Comparison of ENCODE assay signal across 8 mouse cellular contexts in genomic region chr3:157358905-157359304, GRCm38 (mm10).
DNase-seq lines count a peak whose midpoint lies in the region; ATAC-seq and TF ChIP-seq lines count a peak whose summit lies in the region.

No protein-coding gene starts in this region.

- no peaks in the 10 kb centered on the region for H3K36me3 ChIP-seq in lung, embryonic 14.5 days (ENCODE audit: insufficient read depth)
- H3K36me3 ChIP-seq in forebrain, embryonic 13.5 days (ENCODE audit: poor library complexity, severe bottlenecking) = no peaks in the 10 kb centered on the region
- H3K36me3 ChIP-seq in neural tube, embryonic 15.5 days = no peaks in the 10 kb centered on the region

- peak; percentile 69 for TF ChIP-seq CTCF in lung, embryonic 14.5 days (IDR thresholded peaks at IDR 0.05; ENCODE audit: low read depth)

- peak; percentile 5 to 21 for DNase-seq in cerebellum, postnatal 14 days
- DNase-seq in cerebellum, adult 9-10 months = no peak
- peak; percentile 95 for DNase-seq in lung, embryonic 14.5 days
- no peak for DNase-seq in lung, postnatal 25 days (ENCODE audit: low spot score)
- DNase-seq in adrenal gland, postnatal 25 days = no peak
- DNase-seq in cerebellum, adult 11-12 months = no peak

- WGBS in lung, embryonic 14.5 days = 32% methylated on average over 3 of the region's 3 CpGs
- WGBS in forebrain, embryonic 13.5 days = 66% methylated on average over 3 of the region's 3 CpGs
- 62% methylated on average over 3 of the region's 3 CpGs for WGBS in neural tube, embryonic 15.5 days

- H3K27ac ChIP-seq in lung, embryonic 14.5 days (ENCODE audit: low read depth) = peak overlapping the region; percentile 32; the same call in 1 of the 2 replicates
- no peak overlapping the region for H3K27ac ChIP-seq in forebrain, embryonic 13.5 days
- 0 out of 2 replicates have a peak overlapping the region, but pooled peaks have one; percentile 33 for H3K27ac ChIP-seq in neural tube, embryonic 15.5 days (replicated peaks)

- H3K9ac ChIP-seq in lung, embryonic 14.5 days = no peak overlapping the region
- H3K9ac ChIP-seq in forebrain, embryonic 13.5 days = no peak overlapping the region
- no peak overlapping the region for H3K9ac ChIP-seq in neural tube, embryonic 15.5 days (replicated peaks)

- H3K4me3 ChIP-seq in lung, embryonic 14.5 days (ENCODE audit: low read depth, low read length) = no peak overlapping the region
- H3K4me3 ChIP-seq in forebrain, embryonic 13.5 days = no peak overlapping the region
- H3K4me3 ChIP-seq in neural tube, embryonic 15.5 days (replicated peaks) = no peak overlapping the region

- peak; percentile 99 for ATAC-seq in lung, embryonic 14.5 days (ENCODE audit: insufficient read depth)
- peak; percentile 53; the same call in 1 of the 2 replicates for ATAC-seq in forebrain, embryonic 13.5 days
- ATAC-seq in neural tube, embryonic 15.5 days (ENCODE audit: low FRiP score) = no peak

- H3K4me2 ChIP-seq in lung, embryonic 14.5 days = no peak overlapping the region
- no peak overlapping the region for H3K4me2 ChIP-seq in forebrain, embryonic 13.5 days
- no peak overlapping the region for H3K4me2 ChIP-seq in neural tube, embryonic 15.5 days

- H3K27me3 ChIP-seq in lung, embryonic 14.5 days (ENCODE audit: insufficient read depth, low read length) = no peaks in the 10 kb centered on the region
- no peaks in the 10 kb centered on the region for H3K27me3 ChIP-seq in forebrain, embryonic 13.5 days
- no peaks in the 10 kb centered on the region for H3K27me3 ChIP-seq in neural tube, embryonic 15.5 days (replicated peaks)

- H3K4me1 ChIP-seq in lung, embryonic 14.5 days (ENCODE audit: insufficient read depth) = no peaks in the 10 kb centered on the region
- no peaks in the 10 kb centered on the region for H3K4me1 ChIP-seq in forebrain, embryonic 13.5 days
- H3K4me1 ChIP-seq in neural tube, embryonic 15.5 days = no peaks in the 10 kb centered on the region

- H3K9me3 ChIP-seq in lung, embryonic 14.5 days (ENCODE audit: low read depth, low read length) = no peaks in the 10 kb centered on the region
- H3K9me3 ChIP-seq in forebrain, embryonic 13.5 days (replicated peaks) = no peaks in the 10 kb centered on the region
- no peaks in the 10 kb centered on the region for H3K9me3 ChIP-seq in neural tube, embryonic 15.5 days (replicated peaks)

Comparison
In these comparisons a context has a peak if more than half of its experiments do, and no peak if none do; other contexts are left out.
1. DNase-seq: peak in cerebellum, postnatal 14 days (2 of 2) and lung, embryonic 14.5 days (single experiment); none in cerebellum, adult 9-10 months (single experiment), lung, postnatal 25 days (single experiment), adrenal gland, postnatal 25 days (single experiment) and cerebellum, adult 11-12 months (single experiment).